Comparison of ENCODE assay signal across 10 mouse cellular contexts in genomic region chr5:121981650-121982131, GRCm38 (mm10).
DNase-seq lines count a peak whose midpoint lies in the region; ATAC-seq and TF ChIP-seq lines count a peak whose summit lies in the region.
"Had no signal": no experiment of that assay in that cellular context is flagged by ENCODE, and none has a peak within 500 bp of the region (broad histone marks: within the 10 kb centered on the region; RNA-seq: fewer than 3 reads in every experiment).

No protein-coding gene starts in this region.

- no peak overlapping the region for H3K9ac ChIP-seq in kidney, embryonic 14.5 days (ENCODE audit: low read depth, low read length)
- H3K9ac ChIP-seq in intestine, embryonic 16.5 days (ENCODE audit: low read depth, low read length), result no peak overlapping the region
- H3K9ac ChIP-seq in midbrain, postnatal 0 days (replicated peaks; ENCODE audit: low read length, poor library complexity, severe bottlenecking), result peak overlapping the region; percentile 44
- H3K9ac ChIP-seq: liver, embryonic 15.5 days had no signal

- peak overlapping the region; percentile 15; the same call in 1 of the 2 replicates for H3K4me2 ChIP-seq in kidney, embryonic 14.5 days (replicated peaks; ENCODE audit: low read depth, low read length)
- H3K4me2 ChIP-seq in intestine, embryonic 16.5 days (ENCODE audit: low read depth, low read length), result no peak overlapping the region
- H3K4me2 ChIP-seq in midbrain, postnatal 0 days (ENCODE audit: low read depth, low read length, poor library complexity, severe bottlenecking), result peak overlapping the region; percentile 8
- H3K4me2 ChIP-seq: liver, embryonic 15.5 days had no signal

- WGBS in kidney, embryonic 14.5 days, result 6% methylated on average over 16 of the region's 16 CpGs
- WGBS in intestine, embryonic 16.5 days, result 24% methylated on average over 16 of the region's 16 CpGs
- 6% methylated on average over 16 of the region's 16 CpGs for WGBS in midbrain, postnatal 0 days

- no peaks in the 10 kb centered on the region for H3K9me3 ChIP-seq in kidney, embryonic 14.5 days (ENCODE audit: control insufficient read depth, low read length)
- H3K9me3 ChIP-seq in intestine, embryonic 16.5 days (ENCODE audit: control insufficient read depth, low read length), result no peaks in the 10 kb centered on the region
- H3K9me3 ChIP-seq in midbrain, postnatal 0 days (ENCODE audit: low read length), result no peaks in the 10 kb centered on the region
- H3K9me3 ChIP-seq: G1E; liver, embryonic 15.5 days had no signal

- H3K27ac ChIP-seq in kidney, embryonic 14.5 days (ENCODE audit: low read depth, low read length), result peak overlapping the region; percentile 79
- H3K27ac ChIP-seq in intestine, embryonic 16.5 days (ENCODE audit: low read length), result peak overlapping the region; percentile 33; the same call in 1 of the 2 replicates
- peak overlapping the region; percentile 65 for H3K27ac ChIP-seq in midbrain, postnatal 0 days (ENCODE audit: low read depth, low read length)
- H3K27ac ChIP-seq: liver, embryonic 15.5 days had no signal

- no peak overlapping the region for H3K4me3 ChIP-seq in kidney, embryonic 14.5 days (ENCODE audit: low read length)
- no peak overlapping the region for H3K4me3 ChIP-seq in intestine, embryonic 16.5 days (ENCODE audit: low read length)
- no peak overlapping the region for H3K4me3 ChIP-seq in midbrain, postnatal 0 days (ENCODE audit: low read depth, low read length)
- H3K4me3 ChIP-seq: liver, embryonic 15.5 days had no signal

- H3K4me1 ChIP-seq in kidney, embryonic 14.5 days (ENCODE audit: control insufficient read depth, insufficient read depth, low read length), result peaks cover 14% of the 10 kb centered on the region
- H3K4me1 ChIP-seq in intestine, embryonic 16.5 days (ENCODE audit: control insufficient read depth, insufficient read depth, low read length), result peaks cover 19% of the 10 kb centered on the region
- H3K4me1 ChIP-seq in midbrain, postnatal 0 days (ENCODE audit: insufficient read depth, low read length), result no peaks in the 10 kb centered on the region

- no peaks in the 10 kb centered on the region for H3K27me3 ChIP-seq in kidney, embryonic 14.5 days (ENCODE audit: control insufficient read depth, insufficient read depth, low read length)
- no peaks in the 10 kb centered on the region for H3K27me3 ChIP-seq in intestine, embryonic 16.5 days (replicated peaks; ENCODE audit: control insufficient read depth, insufficient read depth, low read length)
- no peaks in the 10 kb centered on the region for H3K27me3 ChIP-seq in midbrain, postnatal 0 days (ENCODE audit: insufficient read depth, low read length)
- H3K27me3 ChIP-seq: liver, embryonic 15.5 days had no signal

- peak; percentile 43 for TF ChIP-seq CTCF in midbrain, postnatal 0 days (IDR thresholded peaks at IDR 0.05)

- ATAC-seq in kidney, embryonic 14.5 days (ENCODE audit: low FRiP score, low TSS enrichment), result peak; percentile 79
- peak; percentile 71; the same call in 1 of the 2 replicates for ATAC-seq in intestine, embryonic 16.5 days
- peak; percentile 41; the same call in 1 of the 2 replicates for ATAC-seq in midbrain, postnatal 0 days (ENCODE audit: low FRiP score)

- H3K36me3 ChIP-seq in kidney, embryonic 14.5 days (ENCODE audit: control insufficient read depth, insufficient read depth, low read length), result no peaks in the 10 kb centered on the region
- no peaks in the 10 kb centered on the region for H3K36me3 ChIP-seq in intestine, embryonic 16.5 days (ENCODE audit: control insufficient read depth, insufficient read depth, low read length)
- H3K36me3 ChIP-seq in midbrain, postnatal 0 days (ENCODE audit: insufficient read depth, low read length), result no peaks in the 10 kb centered on the region
- H3K36me3 ChIP-seq: G1E; liver, embryonic 15.5 days had no signal

- DNase-seq in kidney, adult 11 months, result no peak
- DNase-seq in embryo, embryonic 9.5 days (ENCODE audit: extremely low spot score), result peak; percentile 52
- DNase-seq in midbrain, postnatal 0 days (ENCODE audit: low spot score), result peak; percentile 81
- no peak for DNase-seq in frontal cortex, postnatal 14 days (ENCODE audit: low spot score in 2 of 2)
- DNase-seq in layer of hippocampus, postnatal 10 days (ENCODE audit: low spot score in 2 of 2), result no peak
- no peak for DNase-seq in layer of hippocampus, postnatal 25 days (ENCODE audit: extremely low spot score in 1 of 2, low spot score in 1 of 2)

Comparison
In these comparisons a context has a peak if more than half of its experiments do, and no peak if none do; other contexts are left out.
1. DNase-seq: peak in embryo, embryonic 9.5 days (single experiment) and midbrain, postnatal 0 days (single experiment); none in kidney, adult 11 months (single experiment), frontal cortex, postnatal 14 days (0 of 2), layer of hippocampus, postnatal 10 days (0 of 2) and layer of hippocampus, postnatal 25 days (0 of 2).
2. Peak in every context shown above with its lines, with median percentiles within 50 percentile points of each other: ATAC-seq and H3K27ac ChIP-seq.